Mouse (Mus musculus) CH12.LX (cell line): ENCODE results near the gene Ccdc57.

Experiments
- CHD2 ChIP-seq: IDR thresholded peaks from 2 replicates; pipeline ENCODE4 v1.6.1; 2011; ENCODE audit warnings: low read length, improper control_type of control experiment
- CTCF ChIP-seq, 2 experiments: IDR thresholded peaks in 1 of 2; conservative IDR thresholded peaks in 1 of 2; 2 replicates each; pipeline ENCODE4 v1.5.1; 2011 to 2012; ENCODE audit warnings: low read depth in 2 of 2, low read length in 2 of 2, improper control_type of control experiment in 1 of 2, inconsistent platforms in 1 of 2, mild to moderate bottlenecking in 1 of 2, moderate library complexity in 1 of 2
- EP300 ChIP-seq: IDR thresholded peaks from 2 replicates; pipeline ENCODE4 v1.6.1; 2011; ENCODE audit warnings: low read length, improper control_type of control experiment
- IRF4 ChIP-seq: IDR thresholded peaks from 2 replicates; pipeline ENCODE4 v1.6.1; 2014; ENCODE audit warnings: low read depth, mild to moderate bottlenecking, inconsistent platforms, low read length, improper control_type of control experiment
- KAT2A ChIP-seq: IDR thresholded peaks from 2 replicates; pipeline ENCODE4 v1.6.1; 2012; ENCODE audit warnings: low read length, improper control_type of control experiment, inconsistent platforms; ENCODE audit not compliant: insufficient replicate concordance
- MAFK ChIP-seq: IDR thresholded peaks from 2 replicates; pipeline ENCODE4 v1.6.1; 2011; ENCODE audit warnings: low read length, improper control_type of control experiment; ENCODE audit not compliant: insufficient replicate concordance
- POLR2A ChIP-seq: IDR thresholded peaks from 2 replicates; pipeline ENCODE4 v1.6.1; 2011; ENCODE audit warnings: low read depth, mild to moderate bottlenecking, improper control_type of control experiment, low read length
- TBP ChIP-seq: conservative IDR thresholded peaks from 2 replicates; pipeline ENCODE4 v1.6.1; 2011; ENCODE audit warnings: low read depth, low read length, improper control_type of control experiment
- USF1 ChIP-seq: IDR thresholded peaks from 2 replicates; pipeline ENCODE4 v1.6.1; 2014; ENCODE audit warnings: low read depth, mild to moderate bottlenecking, inconsistent platforms, low read length, improper control_type of control experiment
- USF2 ChIP-seq: conservative IDR thresholded peaks from 2 replicates; pipeline ENCODE4 v1.6.1; 2011; ENCODE audit warnings: low read depth, low read length, improper control_type of control experiment
- ZC3H11A ChIP-seq: IDR thresholded peaks from 2 replicates; pipeline ENCODE4 v1.6.1; 2012; ENCODE audit warnings: low read depth, mild to moderate bottlenecking, inconsistent platforms, low read length, improper control_type of control experiment

GRCm38 (mm10) chr11:120916477-120916876 is 16.2 kb downstream of the Ccdc57 start:
- no peak for TF ChIP-seq KAT2A
- no peak for TF ChIP-seq ZC3H11A
- no peak; the same call in 1 of the 2 replicates for TF ChIP-seq IRF4
- 0 out of 2 replicates have a peak, but pooled peaks have one; percentile 33 for TF ChIP-seq TBP
- TF ChIP-seq MAFK: no peak
- no peak for TF ChIP-seq USF1
- peak; percentile 89 for TF ChIP-seq CHD2
- TF ChIP-seq USF2: no peak
- TF ChIP-seq CTCF (conservative IDR thresholded peaks at IDR 0.05 in 1 of 2, IDR thresholded peaks at IDR 0.05 in 1 of 2; ENCODE audit: low read depth in 2 of 2, low read length in 2 of 2): no peak
- peak; percentile 30; the same call in 1 of the 2 replicates for TF ChIP-seq EP300
- TF ChIP-seq POLR2A: 0 out of 2 replicates have a peak, but pooled peaks have one; percentile 22
